Mouse (Mus musculus): ENCODE measurements at regions not wholly inside any gene's neighbourhood (a gene's known extent, or its start where the extent isn't known, plus 50 kb on each side); places are given as distances from the start of the nearest gene placed in this dataset.

- Histone ChIP-seq H3K9me3 (no peaks in the 10 kb centered on the region), H3K27me3 (ENCODE audit: insufficient read depth, poor library complexity, severe bottlenecking) (peaks cover 25% of the 10 kb centered on the region), H3K4me3 (peak overlapping the region; percentile 43), H3K4me1 (replicated peaks) (peaks cover 14% of the 10 kb centered on the region), H3K27ac (peak overlapping the region; percentile 82), H3K36me3 (no peaks in the 10 kb centered on the region)
- WGBS: 16% methylated on average over 22 of the region's 22 CpGs
- peak; percentile 81 for DNase-seq (ENCODE audit: low spot score)
Observed at GRCm38 (mm10) chr9:46814478-46815241, 183.9 kb upstream of the Gm4791 start.

- H3K4me3 ChIP-seq: no peak overlapping the region
- DNase-seq (ENCODE audit: low spot score): no peak
- no peaks in the 10 kb centered on the region for H3K36me3 ChIP-seq
- H3K4me1 ChIP-seq (replicated peaks): peaks cover 9% of the 10 kb centered on the region
- H3K27ac ChIP-seq: no peak overlapping the region
- 85% methylated on average over 7 of the region's 7 CpGs for WGBS
- H3K9me3 ChIP-seq: no peaks in the 10 kb centered on the region
- H3K27me3 ChIP-seq (ENCODE audit: insufficient read depth, poor library complexity, severe bottlenecking): peaks cover 25% of the 10 kb centered on the region
Observed at GRCm38 (mm10) chr9:46810266-46810665, 188.3 kb upstream of the Gm4791 start.

DNA sequence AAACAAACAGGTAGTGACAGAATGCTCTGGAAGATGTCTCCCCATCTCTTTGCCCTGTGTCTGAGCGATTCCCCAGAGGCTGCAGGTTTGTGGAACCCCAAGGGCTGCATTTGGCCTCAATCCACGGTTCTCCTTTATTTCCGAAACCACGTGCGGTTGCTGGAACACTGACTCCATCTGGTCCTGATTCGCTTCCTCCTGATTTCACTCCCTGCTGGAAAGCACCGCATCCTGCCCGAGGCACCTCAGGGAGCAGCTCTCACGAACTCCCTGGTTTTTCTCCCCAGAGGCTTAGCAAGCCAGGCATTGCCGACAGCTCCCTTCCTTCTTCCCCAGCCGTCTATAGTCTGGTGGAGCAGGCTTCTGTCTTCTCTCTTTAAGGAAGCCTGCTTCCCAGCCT, 203.1 kb upstream of the Gm4791 start:
- H3K27ac ChIP-seq: no peak overlapping the region
- no peak overlapping the region for H3K4me3 ChIP-seq
- no peaks in the 10 kb centered on the region for H3K27me3 ChIP-seq (ENCODE audit: insufficient read depth, poor library complexity, severe bottlenecking)
- no peaks in the 10 kb centered on the region for H3K9me3 ChIP-seq
- H3K36me3 ChIP-seq: no peaks in the 10 kb centered on the region
- WGBS: 71% methylated on average over 11 of the region's 11 CpGs
- H3K4me1 ChIP-seq (replicated peaks): no peaks in the 10 kb centered on the region
- no peak for DNase-seq (ENCODE audit: low spot score)

GRCm38 (mm10) chr9:46789036-46789435, 209.5 kb upstream of the Gm4791 start:
- no peaks in the 10 kb centered on the region for H3K36me3 ChIP-seq
- no peak for DNase-seq (ENCODE audit: low spot score)
- H3K4me1 ChIP-seq (replicated peaks): no peaks in the 10 kb centered on the region
- WGBS: 85% methylated on average over 10 of the region's 10 CpGs
- no peaks in the 10 kb centered on the region for H3K27me3 ChIP-seq (ENCODE audit: insufficient read depth, poor library complexity, severe bottlenecking)
- H3K27ac ChIP-seq: no peak overlapping the region
- no peaks in the 10 kb centered on the region for H3K9me3 ChIP-seq
- H3K4me3 ChIP-seq: no peak overlapping the region

GRCm38 (mm10) chr9:46788456-46788855, 210.1 kb upstream of the Gm4791 start:
- 88% methylated on average over 5 of the region's 5 CpGs for WGBS
- H3K27me3 ChIP-seq (ENCODE audit: insufficient read depth, poor library complexity, severe bottlenecking): no peaks in the 10 kb centered on the region
- DNase-seq (ENCODE audit: low spot score): no peak
- H3K36me3 ChIP-seq: no peaks in the 10 kb centered on the region
- H3K4me3 ChIP-seq: no peak overlapping the region
- no peaks in the 10 kb centered on the region for H3K4me1 ChIP-seq (replicated peaks)
- H3K27ac ChIP-seq: no peak overlapping the region
- H3K9me3 ChIP-seq: no peaks in the 10 kb centered on the region

GRCm38 (mm10) chr9:46784355-46784975, 214.1 kb upstream of the Gm4791 start:
- Histone ChIP-seq H3K36me3 (no peaks in the 10 kb centered on the region), H3K4me1 (replicated peaks) (no peaks in the 10 kb centered on the region), H3K27me3 (ENCODE audit: insufficient read depth, poor library complexity, severe bottlenecking) (no peaks in the 10 kb centered on the region), H3K27ac (no peak overlapping the region), H3K9me3 (no peaks in the 10 kb centered on the region), H3K4me3 (no peak overlapping the region)
- no peak for DNase-seq (ENCODE audit: low spot score)
- 84% methylated on average over 17 of the region's 17 CpGs for WGBS

DNA sequence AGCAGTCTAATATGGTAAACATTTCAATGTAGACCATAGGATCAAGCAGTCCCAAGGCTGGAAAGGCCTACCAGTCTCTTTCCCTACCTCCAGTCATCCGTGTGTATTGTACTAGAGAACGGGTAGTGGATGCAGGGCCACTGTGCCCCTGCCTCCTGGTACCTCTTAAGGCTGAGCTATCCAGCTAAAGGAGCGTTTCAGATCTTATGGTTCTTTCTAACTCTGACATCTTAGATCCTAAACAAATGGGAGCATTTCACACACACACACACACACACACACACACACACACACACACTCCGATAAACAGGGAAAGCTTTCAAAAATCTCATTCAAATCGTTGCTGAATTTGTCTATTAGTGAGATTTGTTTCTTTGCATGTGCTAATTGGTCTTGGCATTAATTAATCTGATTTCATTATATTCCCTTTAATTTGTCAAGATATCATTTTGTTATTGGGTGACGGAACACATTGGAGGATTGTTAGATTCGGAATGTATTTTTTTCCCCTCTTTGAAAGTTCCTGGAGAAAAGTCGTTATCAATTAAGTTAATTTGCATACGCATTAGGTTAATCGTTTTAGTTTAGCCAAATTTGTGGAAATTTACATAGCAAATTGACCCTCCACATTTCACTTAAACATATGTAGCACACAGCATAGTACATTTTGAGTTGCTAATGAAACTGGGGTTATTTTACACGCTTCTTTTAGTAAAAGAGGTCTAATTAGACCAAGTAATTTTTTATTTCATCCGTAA, 214.8 kb upstream of the Gm4791 start:
- Histone ChIP-seq H3K27me3 (ENCODE audit: insufficient read depth, poor library complexity, severe bottlenecking) (no peaks in the 10 kb centered on the region), H3K36me3 (no peaks in the 10 kb centered on the region), H3K4me3 (no peak overlapping the region), H3K27ac (no peak overlapping the region), H3K4me1 (replicated peaks) (no peaks in the 10 kb centered on the region), H3K9me3 (no peaks in the 10 kb centered on the region)
- 89% methylated on average over 12 of the region's 12 CpGs for WGBS
- DNase-seq (ENCODE audit: low spot score): no peak

DNA sequence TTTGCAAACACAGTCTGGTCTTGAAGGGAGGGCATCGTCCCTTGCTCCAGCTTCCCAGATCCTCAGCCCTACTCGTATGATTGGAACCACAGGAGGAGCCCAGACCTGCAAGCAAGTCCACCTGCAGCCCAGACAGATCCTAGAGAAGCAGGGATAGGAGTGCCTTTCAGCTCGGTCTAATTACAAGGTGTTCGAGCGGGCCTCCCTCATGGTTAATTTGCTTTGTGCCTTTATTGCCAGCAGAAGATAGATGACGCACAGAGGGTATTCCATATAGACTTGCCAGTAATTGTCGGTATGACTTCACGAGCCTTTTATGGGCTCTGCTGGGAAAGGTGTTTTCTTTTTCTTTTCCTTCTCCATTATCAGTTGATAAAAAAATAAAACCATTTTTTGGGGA, 216.9 kb upstream of the Gm4791 start:
- no peaks in the 10 kb centered on the region for H3K9me3 ChIP-seq
- WGBS: 91% methylated on average over 8 of the region's 8 CpGs
- no peaks in the 10 kb centered on the region for H3K4me1 ChIP-seq (replicated peaks)
- H3K27ac ChIP-seq: no peak overlapping the region
- no peak overlapping the region for H3K4me3 ChIP-seq
- no peaks in the 10 kb centered on the region for H3K36me3 ChIP-seq
- no peaks in the 10 kb centered on the region for H3K27me3 ChIP-seq (ENCODE audit: insufficient read depth, poor library complexity, severe bottlenecking)
- DNase-seq (ENCODE audit: low spot score): no peak

- 88% methylated on average over 6 of the region's 6 CpGs for WGBS
- Histone ChIP-seq H3K36me3 (no peaks in the 10 kb centered on the region), H3K27me3 (ENCODE audit: insufficient read depth, poor library complexity, severe bottlenecking) (no peaks in the 10 kb centered on the region), H3K4me1 (replicated peaks) (no peaks in the 10 kb centered on the region), H3K27ac (no peak overlapping the region), H3K4me3 (no peak overlapping the region), H3K9me3 (no peaks in the 10 kb centered on the region)
- DNase-seq (ENCODE audit: low spot score): no peak
Observed at GRCm38 (mm10) chr9:46778769-46779168, 219.8 kb upstream of the Gm4791 start.

GRCm38 (mm10) chr9:46774821-46775220, 223.7 kb upstream of the Gm4791 start:
- no peak overlapping the region for H3K4me3 ChIP-seq
- H3K27ac ChIP-seq: no peak overlapping the region
- no peaks in the 10 kb centered on the region for H3K36me3 ChIP-seq
- H3K27me3 ChIP-seq (ENCODE audit: insufficient read depth, poor library complexity, severe bottlenecking): no peaks in the 10 kb centered on the region
- WGBS: 72% methylated on average over 2 of the region's 2 CpGs
- 0 out of 2 replicates have a peak, but pooled peaks cover 3% of the 10 kb centered on the region for H3K4me1 ChIP-seq (replicated peaks)
- no peaks in the 10 kb centered on the region for H3K9me3 ChIP-seq
- no peak for DNase-seq (ENCODE audit: low spot score)

DNA sequence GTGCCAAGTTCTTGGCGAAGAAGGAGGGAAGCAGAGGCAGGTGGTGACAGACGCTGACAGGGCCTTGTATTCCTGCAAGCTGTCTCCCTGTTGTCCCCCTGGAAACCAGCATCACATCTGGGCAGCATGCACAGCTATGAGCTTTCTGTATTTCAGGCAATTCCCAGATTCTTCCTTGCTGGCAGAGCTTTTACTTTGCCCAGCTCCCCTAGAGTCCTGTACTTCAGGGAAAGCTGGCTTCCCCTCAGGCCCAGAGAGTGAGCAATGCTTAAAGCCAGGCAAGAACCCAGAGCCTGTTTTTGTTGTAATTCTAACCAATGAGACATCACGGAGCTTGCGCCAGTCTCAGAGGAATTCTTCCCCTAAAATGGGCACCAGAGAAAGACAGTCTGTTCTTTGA, 238.3 kb upstream of the Gm4791 start:
- no peaks in the 10 kb centered on the region for H3K36me3 ChIP-seq
- H3K9me3 ChIP-seq: no peaks in the 10 kb centered on the region
- H3K27ac ChIP-seq: no peak overlapping the region
- WGBS: 72% methylated on average over 4 of the region's 4 CpGs
- DNase-seq (ENCODE audit: low spot score): no peak
- H3K27me3 ChIP-seq (ENCODE audit: insufficient read depth, poor library complexity, severe bottlenecking): 0 out of 2 replicates have a peak, but pooled peaks cover 3% of the 10 kb centered on the region
- no peak overlapping the region for H3K4me3 ChIP-seq
- no peaks in the 10 kb centered on the region for H3K4me1 ChIP-seq (replicated peaks)

GRCm38 (mm10) chr9:46757005-46757672, 241.4 kb upstream of the Gm4791 start:
- 73% methylated on average over 6 of the region's 6 CpGs for WGBS
- DNase-seq (ENCODE audit: low spot score): no peak
- Histone ChIP-seq H3K4me3 (no peak overlapping the region), H3K27me3 (ENCODE audit: insufficient read depth, poor library complexity, severe bottlenecking) (0 out of 2 replicates have a peak, but pooled peaks cover 3% of the 10 kb centered on the region), H3K9me3 (no peaks in the 10 kb centered on the region), H3K4me1 (replicated peaks) (peaks cover 7% of the 10 kb centered on the region), H3K27ac (no peak overlapping the region), H3K36me3 (no peaks in the 10 kb centered on the region)
